Mouse (Mus musculus) hindbrain, embryonic 10.5 days (tissue): Measurements from ENCODE around the gene Map2k1. TPM values are rescaled to one million over a fixed set of nuclear protein-coding genes. Genes with fewer than 3 reads are reported as not detected.

ENCODE experiments used
- DNase-seq: peaks from one replicate; pipeline ENCODE4 v3.0.0-alpha.2; 2017; ENCODE audit warnings: low spot score
- H3K27ac ChIP-seq: fragments of 300-500 bp; sonication (generic); 2 replicates; pipeline ENCODE4 v1.5.1; 2016; ENCODE audit warnings: mild to moderate bottlenecking, moderate library complexity
- H3K27me3 ChIP-seq: fragments of 300-500 bp; sonication (generic); 2 replicates; pipeline ENCODE4 v1.6.1; 2016; ENCODE audit warnings: mild to moderate bottlenecking; ENCODE audit not compliant: poor library complexity, insufficient read depth, severe bottlenecking
- H3K36me3 ChIP-seq: fragments of 300-500 bp; sonication (generic); 2 replicates; pipeline ENCODE4 v1.6.1; 2016; ENCODE audit warnings: mild to moderate bottlenecking, moderate library complexity
- H3K4me1 ChIP-seq: fragments of 300-500 bp; sonication (generic); replicated peaks from 2 replicates; pipeline ENCODE4 v1.6.1; 2016; ENCODE audit warnings: mild to moderate bottlenecking
- H3K4me3 ChIP-seq: fragments of 300-500 bp; sonication (generic); 2 replicates; pipeline ENCODE4 v1.5.1; 2016; ENCODE audit warnings: mild to moderate bottlenecking, moderate library complexity
- H3K9me3 ChIP-seq: fragments of 300-500 bp; sonication (generic); 2 replicates; pipeline ENCODE4 v1.6.1; 2016; ENCODE audit warnings: mild to moderate bottlenecking, moderate library complexity
- WGBS: fragments of 180-500 bp; shearing (Covaris S2); methylation state at CpG from one replicate; pipeline ENCODE4 v1.1.7; 2016; 5-methylcytosine and 5-hydroxymethylcytosine counted together
- polyA plus RNA-seq: library from polyadenylated mRNA; unstranded; fragments of >200 nt; fragmentation: Nextera tagmentation; extraction: Ambion mirVana; gene quantifications from 2 replicates; pipeline ENCODE4 v1.2.1, GENCODE M21; 2016

Gene Map2k1
- polyA plus RNA-seq, 1 experiment from 2014 or later: 75.3 TPM

GRCm38 (mm10) chr9:64236056-64236455 is 17.4 kb downstream of the Map2k1 start:
- whole genome bisulfite sequencing: 97% methylated on average over 7 of the region's 7 CpGs
- H3K4me1 ChIP-seq: peaks cover 37% of the 10 kb centered on the region

DNA sequence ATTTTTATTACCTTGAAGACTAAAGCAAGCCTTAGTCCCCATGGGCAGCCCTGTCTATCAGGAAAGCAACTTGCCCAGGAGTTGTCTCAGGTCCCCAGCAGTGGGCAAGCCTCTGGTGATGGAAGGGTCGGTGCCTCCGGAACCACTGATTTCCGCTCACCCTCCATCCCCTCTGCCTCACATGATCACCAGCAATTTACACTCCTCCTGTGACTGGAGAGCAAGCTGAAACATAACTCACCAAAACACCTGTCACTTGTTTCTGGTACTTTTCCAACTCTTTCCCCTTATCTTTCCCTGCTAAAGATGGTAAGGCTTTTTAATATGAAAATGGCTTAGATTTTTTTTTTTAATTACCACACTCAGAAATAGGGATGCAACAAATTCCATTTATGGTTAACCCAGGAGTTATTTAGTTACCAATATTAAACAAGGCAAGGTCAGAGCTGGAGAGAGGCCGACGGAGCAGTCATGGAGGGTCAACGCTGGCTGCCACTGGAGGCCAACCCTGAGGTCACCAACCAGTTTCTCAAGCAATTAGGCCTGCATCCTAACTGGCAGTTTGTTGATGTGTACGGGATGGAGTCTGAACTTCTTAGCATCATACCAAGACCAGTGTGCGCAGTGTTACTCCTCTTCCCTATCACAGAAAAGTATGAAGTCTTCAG is 18.5 kb downstream of the Map2k1 start, which contains the start of gene Uchl4:
Gene Uchl4 (plus strand): TSS at position 434 of the 668 bp plus-strand sequence.
- H3K36me3 ChIP-seq: peaks cover 23% of the 10 kb centered on the region; the same call in 1 of the 2 replicates
- no peak for DNase-seq
- peaks cover 36% of the 10 kb centered on the region for H3K4me1 ChIP-seq
- no peaks in the 10 kb centered on the region for H3K9me3 ChIP-seq
- no peaks in the 10 kb centered on the region for H3K27me3 ChIP-seq
- 87% methylated on average over 8 of the region's 8 CpGs for WGBS
- peak within 1 kb of the TSS; percentile 31 for H3K27ac ChIP-seq
- H3K4me3 ChIP-seq: no peak within 1 kb of the TSS

More at GRCm38 (mm10) chr9:64236056-64236455, 17.4 kb downstream of the Map2k1 start:
- no peaks in the 10 kb centered on the region for H3K27me3 ChIP-seq
- H3K9me3 ChIP-seq: no peaks in the 10 kb centered on the region
- DNase-seq: no peak
- no peak overlapping the region for H3K4me3 ChIP-seq
- no peak overlapping the region for H3K27ac ChIP-seq
- peaks cover 23% of the 10 kb centered on the region; the same call in 1 of the 2 replicates for H3K36me3 ChIP-seq

- H3K4me3 ChIP-seq: no peak overlapping the region
- H3K27me3 ChIP-seq: no peaks in the 10 kb centered on the region
- H3K36me3 ChIP-seq: peaks cover 19% of the 10 kb centered on the region; the same call in 1 of the 2 replicates
- DNase-seq: peak; percentile 24
- WGBS: 68% methylated on average over 5 of the region's 5 CpGs
- no peaks in the 10 kb centered on the region for H3K9me3 ChIP-seq
- peaks cover 46% of the 10 kb centered on the region for H3K4me1 ChIP-seq
- peak overlapping the region; percentile 31; the same call in 1 of the 2 replicates for H3K27ac ChIP-seq
Measured at GRCm38 (mm10) chr9:64233656-64234055, 19.8 kb downstream of the Map2k1 start.

DNA sequence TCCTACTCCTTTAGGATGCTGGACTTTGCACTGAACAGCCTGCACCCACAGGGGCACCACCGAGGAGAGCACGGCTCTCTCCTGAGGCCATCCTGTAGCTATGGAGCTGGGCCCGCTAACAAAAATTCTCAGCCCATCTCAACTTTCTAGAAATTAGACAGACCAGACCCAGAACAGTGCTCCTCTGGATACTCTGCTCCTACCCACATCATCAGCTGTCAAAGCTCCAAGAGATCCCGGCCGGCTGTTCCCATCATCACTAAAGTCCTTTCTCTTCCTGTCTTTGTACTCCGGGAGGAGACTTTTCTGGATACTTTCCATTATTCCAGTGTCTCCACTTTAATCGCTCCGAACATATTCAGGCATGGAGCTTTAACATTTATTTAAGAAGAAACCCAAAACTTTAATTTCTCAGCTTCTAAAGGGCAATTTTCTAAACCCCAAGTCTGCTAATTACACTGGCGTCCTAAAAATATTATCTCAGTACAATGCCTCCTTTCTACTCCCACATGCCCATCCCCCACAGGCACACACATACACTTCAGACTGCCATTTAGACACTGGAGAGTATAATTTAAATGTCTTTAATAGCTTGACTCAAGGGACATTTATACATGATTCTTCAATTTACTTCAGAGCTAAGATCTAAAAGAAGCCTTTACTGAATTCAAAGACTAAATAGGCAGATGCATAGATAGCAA is 21.0 kb downstream of the Map2k1 start:
- Histone ChIP-seq H3K9me3 (no peaks in the 10 kb centered on the region), H3K4me1 (peaks cover 49% of the 10 kb centered on the region), H3K36me3 (peaks cover 19% of the 10 kb centered on the region; the same call in 1 of the 2 replicates), H3K27ac (peak overlapping the region; percentile 71), H3K27me3 (no peaks in the 10 kb centered on the region), H3K4me3 (no peak overlapping the region)
- WGBS: 70% methylated on average over 9 of the region's 9 CpGs
- peak; percentile 8 for DNase-seq

- WGBS: 87% methylated on average over 3 of the region's 3 CpGs
Measured at GRCm38 (mm10) chr9:64231674-64232073, 21.8 kb downstream of the Map2k1 start.

GRCm38 (mm10) chr9:64231171-64231570 is 22.3 kb downstream of the Map2k1 start:
- Histone ChIP-seq H3K36me3 (peaks cover 16% of the 10 kb centered on the region; the same call in 1 of the 2 replicates), H3K4me3 (no peak overlapping the region), H3K9me3 (no peaks in the 10 kb centered on the region), H3K27ac (peak overlapping the region; percentile 35; the same call in 1 of the 2 replicates), H3K4me1 (peaks cover 49% of the 10 kb centered on the region), H3K27me3 (no peaks in the 10 kb centered on the region)
- WGBS: 81% methylated on average over 5 of the region's 5 CpGs
- no peak for DNase-seq

More at GRCm38 (mm10) chr9:64231674-64232073, 21.8 kb downstream of the Map2k1 start:
- Histone ChIP-seq H3K9me3 (no peaks in the 10 kb centered on the region), H3K4me3 (no peak overlapping the region), H3K27ac (peak overlapping the region; percentile 71), H3K36me3 (peaks cover 19% of the 10 kb centered on the region; the same call in 1 of the 2 replicates), H3K27me3 (no peaks in the 10 kb centered on the region), H3K4me1 (peaks cover 49% of the 10 kb centered on the region)
- DNase-seq: no peak

DNA sequence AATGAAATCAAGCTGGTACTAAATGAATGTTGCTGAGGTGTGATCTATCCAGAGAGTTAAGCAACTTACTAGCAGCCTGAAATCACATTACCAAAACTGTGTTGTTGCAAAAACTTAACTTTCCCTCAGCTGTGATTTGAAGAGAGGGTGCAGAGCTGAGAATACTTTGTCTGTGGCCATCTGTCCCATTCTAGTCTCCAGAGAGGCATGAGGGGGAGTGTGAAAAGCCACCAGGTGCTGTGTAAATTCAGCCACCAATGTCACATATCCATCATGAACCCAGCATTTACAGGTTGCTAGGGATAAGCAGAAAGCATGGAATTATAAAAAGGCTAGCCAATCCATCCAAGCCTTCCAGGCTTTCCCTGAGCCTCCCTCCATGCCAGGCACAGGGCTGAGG is 24.5 kb downstream of the Map2k1 start:
- H3K4me3 ChIP-seq: no peak overlapping the region
- H3K36me3 ChIP-seq: peaks cover 8% of the 10 kb centered on the region; the same call in 1 of the 2 replicates
- H3K9me3 ChIP-seq: no peaks in the 10 kb centered on the region
- peaks cover 40% of the 10 kb centered on the region for H3K4me1 ChIP-seq
- H3K27me3 ChIP-seq: no peaks in the 10 kb centered on the region
- peak overlapping the region; percentile 35; the same call in 1 of the 2 replicates for H3K27ac ChIP-seq
- DNase-seq: no peak

DNA sequence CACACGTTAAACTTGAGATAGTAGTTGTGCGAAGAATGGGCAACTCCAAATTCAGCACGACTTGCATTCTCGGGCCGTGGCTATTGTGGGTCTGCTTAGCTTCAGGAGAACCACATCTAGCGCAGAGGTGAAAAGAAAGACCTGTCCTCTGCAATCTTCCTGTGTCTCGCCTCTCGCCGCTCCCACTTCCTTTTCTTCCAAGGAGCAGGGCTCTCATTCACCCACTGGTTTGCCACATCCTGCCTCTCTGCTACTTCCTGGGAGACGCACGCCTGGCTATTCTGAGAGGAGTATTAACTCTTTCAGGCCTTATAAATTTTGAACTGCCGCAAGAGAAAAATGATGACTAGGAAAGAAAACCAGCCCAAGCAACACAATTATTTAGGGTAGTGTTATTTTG is 25.7 kb downstream of the Map2k1 start:
- WGBS: 89% methylated on average over 12 of the region's 12 CpGs
- no peaks in the 10 kb centered on the region for H3K27me3 ChIP-seq

GRCm38 (mm10) chr9:64225805-64226204 is 27.6 kb downstream of the Map2k1 start:
- Histone ChIP-seq H3K4me1 (peaks cover 30% of the 10 kb centered on the region), H3K27ac (no peak overlapping the region), H3K27me3 (no peaks in the 10 kb centered on the region), H3K9me3 (no peaks in the 10 kb centered on the region), H3K36me3 (peaks cover 18% of the 10 kb centered on the region; the same call in 1 of the 2 replicates), H3K4me3 (no peak overlapping the region)
- DNase-seq: no peak

More for the DNA sequence above, 25.7 kb downstream of the Map2k1 start:
- Histone ChIP-seq H3K36me3 (peaks cover 18% of the 10 kb centered on the region; the same call in 1 of the 2 replicates), H3K9me3 (no peaks in the 10 kb centered on the region), H3K4me3 (no peak overlapping the region), H3K4me1 (peaks cover 36% of the 10 kb centered on the region), H3K27ac (no peak overlapping the region)
- DNase-seq: no peak

GRCm38 (mm10) chr9:64222098-64222497 is 31.3 kb downstream of the Map2k1 start:
- no peaks in the 10 kb centered on the region for H3K9me3 ChIP-seq
- no peak overlapping the region for H3K4me3 ChIP-seq
- H3K27ac ChIP-seq: no peak overlapping the region
- peaks cover 25% of the 10 kb centered on the region for H3K4me1 ChIP-seq
- 75% methylated on average over 2 of the region's 2 CpGs for WGBS
- DNase-seq: no peak
- no peaks in the 10 kb centered on the region for H3K27me3 ChIP-seq
- peaks cover 18% of the 10 kb centered on the region; the same call in 1 of the 2 replicates for H3K36me3 ChIP-seq

DNA sequence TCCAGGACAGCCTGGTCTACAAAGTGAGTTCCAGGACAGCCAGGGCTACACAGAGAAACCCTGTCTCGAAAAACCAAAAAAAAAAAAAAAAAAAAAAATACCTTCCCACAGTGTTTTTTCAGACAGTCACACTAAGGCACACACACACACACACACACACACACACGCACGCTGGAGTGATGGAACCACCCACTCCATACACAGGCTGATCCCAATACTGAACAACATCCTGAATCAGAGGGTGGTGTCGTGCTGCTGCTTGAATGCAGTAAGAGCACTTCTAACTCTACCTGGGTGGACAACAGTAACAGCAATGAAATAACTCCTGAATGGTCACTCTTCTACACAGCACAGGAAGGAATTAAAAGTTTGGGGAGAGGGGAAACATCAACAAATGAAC is 32.0 kb downstream of the Map2k1 start:
- no peak overlapping the region for H3K27ac ChIP-seq
- H3K9me3 ChIP-seq: no peaks in the 10 kb centered on the region
- 84% methylated on average over 4 of the region's 4 CpGs for WGBS
- H3K4me1 ChIP-seq: peaks cover 25% of the 10 kb centered on the region
- peaks cover 18% of the 10 kb centered on the region; the same call in 1 of the 2 replicates for H3K36me3 ChIP-seq
- no peak overlapping the region for H3K4me3 ChIP-seq
- no peak for DNase-seq
- H3K27me3 ChIP-seq: no peaks in the 10 kb centered on the region

DNA sequence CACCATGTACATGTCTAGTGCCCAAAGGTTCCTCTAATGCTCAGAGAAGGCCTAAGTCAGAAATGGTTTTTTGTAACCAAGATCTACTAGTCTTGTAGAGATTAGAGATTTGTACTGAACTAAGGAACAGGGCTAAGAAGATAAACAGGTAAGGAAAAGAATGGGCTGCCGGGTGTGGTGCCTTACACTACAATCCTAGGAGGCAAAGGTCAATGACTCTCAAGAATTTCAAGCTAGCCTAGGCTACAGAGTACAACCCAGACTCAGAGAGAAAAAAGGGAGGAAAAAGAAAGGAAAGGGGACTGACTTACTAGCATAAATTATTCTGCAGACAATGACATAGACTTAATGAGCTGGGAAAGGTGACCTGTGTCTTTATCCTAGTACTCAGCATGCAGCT is 32.8 kb downstream of the Map2k1 start:
- 69% methylated on average over 1 of the region's 1 CpGs for WGBS
- Histone ChIP-seq H3K27me3 (no peaks in the 10 kb centered on the region), H3K4me1 (peaks cover 25% of the 10 kb centered on the region), H3K4me3 (no peak overlapping the region), H3K27ac (no peak overlapping the region), H3K36me3 (peaks cover 18% of the 10 kb centered on the region; the same call in 1 of the 2 replicates), H3K9me3 (no peaks in the 10 kb centered on the region)
- no peak for DNase-seq
